Mouse (Mus musculus) megakaryocyte, embryonic 14.5 days (primary cell): ENCODE data around the gene Mcur1.

ENCODE experiments used
- FLI1 ChIP-seq: IDR thresholded peaks from 2 replicates; pipeline ENCODE4 v1.6.1; 2012; ENCODE audit warnings: low read length, inconsistent platforms, mixed read lengths
- GATA1 ChIP-seq: IDR thresholded peaks from 3 replicates; pipeline ENCODE4 v1.6.1; 2012; ENCODE audit warnings: mixed read lengths, low read length, inconsistent platforms, borderline replicate concordance

- TF ChIP-seq FLI1 (no peak), GATA1 (no peak)
Observed at GRCm38 (mm10) chr13:43562726-43563125, 2.7 kb upstream of the Mcur1 start.
